Mouse (Mus musculus) erythroblast, adult 5-6 weeks (primary cell): ENCODE data around the gene Rrp7a. TPM values are rescaled to one million over a fixed set of nuclear protein-coding genes. Genes with fewer than 3 reads are reported as not detected.
"Not testable (repeated sequence)": the region's sequence is repeated elsewhere in the genome, so short reads cannot be mapped to it uniquely, and the experiment has no call there.

ENCODE experiments used
- ATAC-seq: replicated peaks from 2 replicates; pipeline ENCODE4 v1.8.0; 2016; ENCODE audit warnings: moderate number of reproducible peaks, mild to moderate bottlenecking, moderate TSS enrichment, inconsistent platforms; ENCODE audit not compliant: poor library complexity, low FRiP score, severe bottlenecking
- total RNA-seq, 2 experiments: library from RNA; stranded (forward) in 1 of 2; stranded (reverse) in 1 of 2; fragments of 150-400 nt in 1 of 2; fragments of 200-764, 138-1000 nt in 1 of 2; gene quantifications; 2 replicates each; pipeline versions ENCODE4 v1.2.3 to v1.2.4; 2015 to 2017; ENCODE audit warnings: low replicate concordance in 2 of 2

Gene Rrp7a
- total RNA-seq, 2 experiments from 2014 or later: 3.3 to 30.8 TPM

- 0 out of 2 replicates have a peak, but pooled peaks have one; percentile 20 for ATAC-seq
These were observed 36.1 kb upstream of the Rrp7a start for GRCm38 (mm10) chr15:83158587-83159160.

GRCm38 (mm10) chr15:83157667-83158064 is 35.1 kb upstream of the Rrp7a start:
- ATAC-seq: no peak

- ATAC-seq: peak; percentile 50; the same call in 1 of the 2 replicates
These were observed 34.5 kb upstream of the Rrp7a start for GRCm38 (mm10) chr15:83156929-83157666.

- ATAC-seq: no peak
These were observed 33.2 kb upstream of the Rrp7a start for GRCm38 (mm10) chr15:83155672-83156419.

- ATAC-seq: no peak
These were observed 31.7 kb upstream of the Rrp7a start for GRCm38 (mm10) chr15:83154309-83154708.

- no peak for ATAC-seq
These were observed 28.1 kb upstream of the Rrp7a start for GRCm38 (mm10) chr15:83150694-83151093.

GRCm38 (mm10) chr15:83150073-83150442 is 27.5 kb upstream of the Rrp7a start:
- no peak for ATAC-seq

GRCm38 (mm10) chr15:83149196-83150072 is 26.8 kb upstream of the Rrp7a start, which contains the start of gene Poldip3:
Poldip3 (minus strand) TSS chr15:83149384.
- peak; percentile 88 for ATAC-seq

- peak; percentile 64 for ATAC-seq
These were observed 26.2 kb upstream of the Rrp7a start for GRCm38 (mm10) chr15:83148801-83149195.

- peak; percentile 19; the same call in 1 of the 2 replicates for ATAC-seq
These were observed 25.8 kb upstream of the Rrp7a start for GRCm38 (mm10) chr15:83148395-83148794.

GRCm38 (mm10) chr15:83145541-83145940 is 22.9 kb upstream of the Rrp7a start:
- no peak for ATAC-seq

- no peak for ATAC-seq
These were observed 20.3 kb upstream of the Rrp7a start for GRCm38 (mm10) chr15:83142861-83143260.

GRCm38 (mm10) chr15:83135654-83136053 is 13.1 kb upstream of the Rrp7a start:
- no peak for ATAC-seq

- ATAC-seq: no peak
These were observed 12.1 kb upstream of the Rrp7a start for GRCm38 (mm10) chr15:83134671-83135070.

- no peak for ATAC-seq
These were observed 7.1 kb upstream of the Rrp7a start for GRCm38 (mm10) chr15:83129530-83130231.

- ATAC-seq: not testable (repeated sequence)
These were observed 4.4 kb upstream of the Rrp7a start for GRCm38 (mm10) chr15:83127037-83127436.

- no peak for ATAC-seq
These were observed 4.0 kb upstream of the Rrp7a start for GRCm38 (mm10) chr15:83126582-83126981.

GRCm38 (mm10) chr15:83124625-83125024 is 2.0 kb upstream of the Rrp7a start:
- no peak for ATAC-seq
